Mouse (Mus musculus) myocyte (in vitro differentiated cells): ENCODE results near the gene Hoxc5. TPM values are rescaled to one million over a fixed set of nuclear protein-coding genes. Genes with fewer than 3 reads are reported as not detected.

Experiments
- H3K27me3 ChIP-seq: one replicate; pipeline ENCODE4 v1.6.1; 2011; ENCODE audit not compliant: control insufficient read depth, insufficient read depth, insufficient read length
- H3K36me3 ChIP-seq: one replicate; pipeline ENCODE4 v1.6.1; 2011; ENCODE audit not compliant: control insufficient read depth, insufficient read depth
- H3K4me2 ChIP-seq: one replicate; pipeline ENCODE4 v1.6.1; 2011; ENCODE audit warnings: low read depth, control low read depth
- H3K4me3 ChIP-seq: one replicate; pipeline ENCODE4 v1.5.1; 2011; ENCODE audit warnings: mild to moderate bottlenecking, control low read depth, moderate library complexity
- H3K79me2 ChIP-seq: one replicate; pipeline ENCODE4 v1.6.1; 2011; ENCODE audit not compliant: control insufficient read depth, insufficient read depth
- H3ac ChIP-seq: one replicate; pipeline ENCODE4 v1.6.1; 2011; ENCODE audit not compliant: control insufficient read depth, insufficient read length
- CEBPB ChIP-seq: IDR thresholded peaks from 2 replicates; pipeline ENCODE4 v1.6.1; 2011; ENCODE audit warnings: mild to moderate bottlenecking, moderate library complexity; ENCODE audit not compliant: poor library complexity, insufficient read depth, severe bottlenecking
- E2F4 ChIP-seq: IDR thresholded peaks from one replicate; pipeline ENCODE4 v1.6.1; 2011; ENCODE audit warnings: mild to moderate bottlenecking, control low read depth, moderate library complexity; ENCODE audit not compliant: insufficient read depth
- MAX ChIP-seq: IDR thresholded peaks from one replicate; pipeline ENCODE4 v1.6.1; 2011; ENCODE audit warnings: low read depth, mild to moderate bottlenecking, control low read depth
- MYOD1 ChIP-seq, 3 experiments: IDR thresholded peaks; one replicate each; pipeline ENCODE4 v1.6.1; 2011; ENCODE audit warnings: control low read depth in 2 of 3, low read depth in 2 of 3, mild to moderate bottlenecking in 2 of 3, moderate library complexity in 1 of 3; ENCODE audit not compliant: insufficient read length in 2 of 3, control insufficient read depth in 1 of 3
- MYOG ChIP-seq, 3 experiments: IDR thresholded peaks; one replicate each; pipeline ENCODE4 v1.6.1; 2011; ENCODE audit warnings: control low read depth in 2 of 3, low read depth in 2 of 3, mild to moderate bottlenecking in 2 of 3; ENCODE audit not compliant: insufficient read length in 2 of 3, control insufficient read depth in 1 of 3, insufficient read depth in 1 of 3
- POLR2A ChIP-seq: IDR thresholded peaks from one replicate; pipeline ENCODE4 v1.6.1; 2011; ENCODE audit warnings: low read depth, mild to moderate bottlenecking, control low read depth, moderate library complexity; ENCODE audit not compliant: insufficient read length
- POLR2AphosphoS2 ChIP-seq: IDR thresholded peaks from one replicate; pipeline ENCODE4 v1.6.1; 2011; ENCODE audit warnings: low read depth, control low read depth; ENCODE audit not compliant: insufficient read length
- REST ChIP-seq: IDR thresholded peaks from one replicate; pipeline ENCODE4 v1.6.1; 2011; ENCODE audit warnings: mild to moderate bottlenecking, control low read depth, moderate library complexity; ENCODE audit not compliant: insufficient read depth, insufficient read length
- SRF ChIP-seq: IDR thresholded peaks from one replicate; pipeline ENCODE4 v1.6.1; 2011; ENCODE audit warnings: low read depth; ENCODE audit not compliant: control insufficient read depth, insufficient read length
- TCF12 ChIP-seq: IDR thresholded peaks from one replicate; pipeline ENCODE4 v1.6.1; 2011; ENCODE audit warnings: mild to moderate bottlenecking, control low read depth; ENCODE audit not compliant: poor library complexity, insufficient read depth, severe bottlenecking
- TCF3 ChIP-seq: IDR thresholded peaks from one replicate; pipeline ENCODE4 v1.6.1; 2011; ENCODE audit warnings: low read depth, control low read depth; ENCODE audit not compliant: insufficient read length
- USF1 ChIP-seq: IDR thresholded peaks from one replicate; pipeline ENCODE4 v1.6.1; 2011; ENCODE audit warnings: low read depth, mild to moderate bottlenecking, control low read depth, moderate library complexity
- polyA plus RNA-seq: library from polyadenylated mRNA; unstranded; fragments of >200 nt; fragmentation: generic; extraction: Trizol; gene quantifications from one replicate; pipeline ENCODE4 v1.2.1, GENCODE M21; 2012; ENCODE audit warnings: missing spikeins

The Hoxc5 gene
- polyA plus RNA-seq, 1 experiment: 1.2 TPM

DNA sequence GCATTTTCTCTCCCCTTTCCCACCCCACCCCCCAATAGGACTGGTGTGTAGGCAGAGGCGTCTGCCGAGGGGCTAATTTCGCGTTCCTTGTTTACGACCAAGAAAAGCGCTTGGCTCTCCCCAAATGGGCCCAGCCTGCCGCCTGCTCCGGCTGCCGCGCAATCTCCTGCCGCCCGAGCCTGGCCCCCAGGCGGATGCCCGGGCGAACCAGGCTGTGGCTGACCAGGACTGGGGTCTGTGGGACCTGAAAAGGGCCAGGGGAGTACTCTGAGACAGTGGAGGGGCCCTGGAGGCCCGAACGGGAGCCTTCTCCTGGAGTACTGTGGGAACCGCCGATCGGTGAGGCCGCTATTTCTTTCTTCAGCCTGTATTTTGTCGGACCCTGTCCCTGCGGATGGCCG lies 33.3 kb downstream of the Hoxc5 start:
- Histone ChIP-seq H3K36me3 (no peaks in the 10 kb centered on the region), H3ac (peak overlapping the region; percentile 35), H3K27me3 (no peaks in the 10 kb centered on the region), H3K4me3 (peak overlapping the region; percentile 73), H3K4me2 (peak overlapping the region; percentile 98), H3K79me2 (peaks cover 67% of the 10 kb centered on the region)
- TF ChIP-seq MYOD1 (IDR thresholded peaks at IDR 0.05; ENCODE audit: control insufficient read depth in 1 of 3, insufficient read length in 2 of 3, low read depth in 2 of 3) (no peak), MAX (no peak), POLR2AphosphoS2 (peak; percentile 7), POLR2A (peak; percentile 49), E2F4 (no peak)

DNA sequence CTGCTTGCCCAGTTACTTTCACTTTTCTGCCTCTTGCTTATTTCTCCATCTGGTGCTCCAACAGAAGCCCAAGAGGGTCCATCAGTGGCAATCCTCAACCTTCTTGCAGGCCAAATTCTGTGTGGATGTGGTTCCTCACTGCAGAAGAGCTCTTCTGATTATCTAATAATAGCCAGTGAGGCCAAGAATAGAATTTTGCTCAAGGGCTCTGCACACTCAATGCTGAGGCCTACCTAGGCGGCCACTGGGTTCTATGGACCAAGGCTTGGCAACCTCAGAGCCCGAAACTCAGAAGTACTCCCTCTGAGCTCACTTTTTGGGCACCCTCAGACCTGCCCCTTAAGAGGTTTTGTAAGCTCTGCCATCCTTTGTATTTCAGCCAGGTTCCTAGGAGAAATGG lies 34.1 kb downstream of the Hoxc5 start:
- peak overlapping the region; percentile 35 for H3ac ChIP-seq
- no peaks in the 10 kb centered on the region for H3K36me3 ChIP-seq
- TF ChIP-seq MYOG (IDR thresholded peaks at IDR 0.05; ENCODE audit: control insufficient read depth in 1 of 3, insufficient read depth in 1 of 3, insufficient read length in 2 of 3, low read depth in 2 of 3) (no peak), MAX (no peak), MYOD1 (IDR thresholded peaks at IDR 0.05; ENCODE audit: control insufficient read depth in 1 of 3, insufficient read length in 2 of 3, low read depth in 2 of 3) (no peak), CEBPB (no peak), TCF12 (no peak), E2F4 (no peak), POLR2A (no peak), REST (no peak), POLR2AphosphoS2 (no peak), USF1 (no peak), SRF (no peak), TCF3 (no peak)
- peak overlapping the region; percentile 73 for H3K4me3 ChIP-seq
- H3K79me2 ChIP-seq: peaks cover 69% of the 10 kb centered on the region
- no peaks in the 10 kb centered on the region for H3K27me3 ChIP-seq
- peak overlapping the region; percentile 98 for H3K4me2 ChIP-seq

DNA sequence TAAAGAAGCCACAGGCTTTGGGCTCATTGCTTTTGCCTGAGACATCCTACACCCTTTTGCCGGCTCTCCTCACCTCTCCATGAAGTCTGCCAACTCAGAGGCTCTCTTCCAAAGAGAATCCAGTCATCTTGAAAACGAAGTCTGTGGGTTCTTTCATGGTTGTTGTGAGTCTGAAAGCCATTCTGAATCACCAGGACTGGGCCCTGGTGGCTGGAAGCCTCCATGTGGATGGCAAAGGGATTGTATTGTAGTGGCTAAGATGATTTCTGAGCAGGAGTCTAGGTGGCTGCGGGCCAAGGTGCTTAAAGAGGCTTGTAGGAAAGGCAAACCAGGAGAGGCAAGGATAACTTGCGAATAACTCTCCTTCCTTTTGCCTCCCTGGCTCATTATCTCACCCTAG lies 34.9 kb downstream of the Hoxc5 start:
- H3K36me3 ChIP-seq: no peaks in the 10 kb centered on the region
- H3K27me3 ChIP-seq: no peaks in the 10 kb centered on the region
- H3K4me2 ChIP-seq: peak overlapping the region; percentile 98
- TF ChIP-seq CEBPB (no peak), REST (no peak), MYOD1 (IDR thresholded peaks at IDR 0.05; ENCODE audit: control insufficient read depth in 1 of 3, insufficient read length in 2 of 3, low read depth in 2 of 3) (no peak), SRF (no peak), POLR2AphosphoS2 (no peak), POLR2A (no peak)
- no peak overlapping the region for H3ac ChIP-seq
- H3K4me3 ChIP-seq: peak overlapping the region; percentile 73
- H3K79me2 ChIP-seq: peaks cover 74% of the 10 kb centered on the region

DNA sequence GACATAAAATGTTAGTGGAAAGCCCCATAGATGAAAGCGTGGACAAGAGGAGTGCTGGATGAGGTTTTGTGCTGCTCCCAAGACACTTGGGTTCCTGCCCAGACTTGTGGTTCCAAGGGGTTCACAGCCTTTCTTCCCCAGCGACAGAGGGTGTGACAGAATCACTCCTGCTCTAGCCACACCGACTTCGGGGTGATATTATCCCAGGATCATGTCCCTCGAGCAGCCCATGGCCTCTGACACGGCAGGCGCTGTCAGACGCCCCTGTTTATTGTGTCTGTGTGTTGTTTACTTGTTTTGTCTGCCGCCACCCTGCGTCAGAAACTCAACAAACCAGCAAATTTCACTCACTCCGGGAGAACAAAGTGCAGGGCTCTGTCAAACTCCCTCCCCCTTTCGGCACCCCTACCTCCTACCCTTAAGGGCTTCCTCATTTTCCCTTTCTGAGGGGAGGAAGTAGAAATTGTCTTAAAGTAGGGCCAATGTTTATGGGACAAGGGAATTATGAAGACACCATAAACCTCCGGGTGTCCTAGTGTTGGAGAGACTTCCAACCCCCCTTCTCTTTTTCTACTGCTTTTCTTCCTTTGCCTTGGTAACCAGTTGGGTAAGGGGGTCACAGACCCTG lies 35.7 kb downstream of the Hoxc5 start:
- Histone ChIP-seq H3K27me3 (no peaks in the 10 kb centered on the region), H3K4me2 (peak overlapping the region; percentile 98), H3K79me2 (peaks cover 82% of the 10 kb centered on the region), H3K4me3 (peak overlapping the region; percentile 73), H3K36me3 (no peaks in the 10 kb centered on the region), H3ac (no peak overlapping the region)
- no peak for TF ChIP-seq REST
- TF ChIP-seq MAX: no peak
- peak; percentile 33 for TF ChIP-seq POLR2A
- TF ChIP-seq USF1: no peak
- TF ChIP-seq E2F4: no peak
- TF ChIP-seq POLR2AphosphoS2: peak; percentile 19
- TF ChIP-seq MYOG (IDR thresholded peaks at IDR 0.05; ENCODE audit: control insufficient read depth in 1 of 3, insufficient read depth in 1 of 3, insufficient read length in 2 of 3, low read depth in 2 of 3): peak in 1 of 3 experiments; percentile 3

DNA sequence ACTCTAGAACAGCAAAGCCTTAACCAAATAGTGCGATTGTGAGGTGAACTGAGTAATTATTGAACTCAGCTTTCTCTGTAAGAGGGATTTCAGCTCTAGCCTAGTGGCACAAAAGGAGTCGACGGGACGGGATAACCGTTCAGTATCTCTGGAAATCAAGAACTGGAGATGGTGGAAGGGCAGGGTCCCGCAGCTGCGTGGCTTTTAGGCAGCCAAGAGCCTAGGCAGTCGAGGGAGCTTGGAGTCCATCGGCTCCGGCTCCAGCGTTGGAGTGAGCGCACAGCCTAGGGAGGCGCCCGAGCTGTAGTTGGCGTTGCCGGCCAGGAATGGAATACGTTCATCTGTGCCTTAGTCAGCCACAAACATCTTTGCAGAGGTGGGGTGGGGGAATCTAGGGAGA lies 38.1 kb downstream of the Hoxc5 start:
- peak overlapping the region; percentile 26 for H3ac ChIP-seq
- H3K36me3 ChIP-seq: no peaks in the 10 kb centered on the region
- TF ChIP-seq POLR2A (peak; percentile 60), MYOG (IDR thresholded peaks at IDR 0.05; ENCODE audit: control insufficient read depth in 1 of 3, insufficient read depth in 1 of 3, insufficient read length in 2 of 3, low read depth in 2 of 3) (no peak), TCF12 (no peak), USF1 (no peak), POLR2AphosphoS2 (peak; percentile 20), E2F4 (no peak), REST (no peak)
- H3K4me3 ChIP-seq: peak overlapping the region; percentile 20
- H3K27me3 ChIP-seq: no peaks in the 10 kb centered on the region
- H3K4me2 ChIP-seq: peak overlapping the region; percentile 98
- peaks cover 96% of the 10 kb centered on the region for H3K79me2 ChIP-seq
